Mouse (Mus musculus) hindbrain, postnatal 0 days (tissue): ENCODE data around the gene Rps28. TPM values are rescaled to one million over a fixed set of nuclear protein-coding genes. Genes with fewer than 3 reads are reported as not detected.

Experiments
- ATAC-seq: fragments of 200-750 bp; cut with Nextera tagmentation; 2 replicates; pipeline ENCODE4 v1.8.0; 2017; ENCODE audit warnings: mild to moderate bottlenecking, moderate TSS enrichment, moderate library complexity
- DNase-seq: peaks from one replicate; pipeline ENCODE4 v3.0.0-alpha.2; 2015; ENCODE audit warnings: low spot score
- H3K27ac ChIP-seq: fragments of 300-500 bp; sonication (generic); 2 replicates; pipeline ENCODE4 v1.5.1; 2014; ENCODE audit warnings: mild to moderate bottlenecking
- H3K27me3 ChIP-seq: fragments of 300-500 bp; sonication (generic); 2 replicates; pipeline ENCODE4 v1.6.1; 2014; ENCODE audit warnings: low read length, mixed read lengths; ENCODE audit not compliant: insufficient read depth
- H3K36me3 ChIP-seq: fragments of 300-500 bp; sonication (generic); 2 replicates; pipeline ENCODE4 v1.6.1; 2014; ENCODE audit warnings: low read length, mixed read lengths; ENCODE audit not compliant: insufficient read depth
- H3K4me1 ChIP-seq: fragments of 300-500 bp; sonication (generic); 2 replicates; pipeline ENCODE4 v1.6.1; 2014; ENCODE audit warnings: antibody characterized with exemption, low read length, mixed read lengths; ENCODE audit not compliant: insufficient read depth
- H3K4me2 ChIP-seq: fragments of 300-500 bp; sonication (generic); 2 replicates; pipeline ENCODE4 v1.6.1; 2014; ENCODE audit warnings: low read depth, mild to moderate bottlenecking, low read length, moderate library complexity, mixed read lengths
- H3K4me3 ChIP-seq: fragments of 300-500 bp; sonication (generic); 2 replicates; pipeline ENCODE4 v1.5.1; 2014; ENCODE audit warnings: low read length
- H3K9ac ChIP-seq: fragments of 300-500 bp; sonication (generic); replicated peaks from 2 replicates; pipeline ENCODE4 v1.6.1; 2014; ENCODE audit warnings: mild to moderate bottlenecking, low read length, moderate library complexity, mixed read lengths
- H3K9me3 ChIP-seq: fragments of 300-500 bp; sonication (generic); 2 replicates; pipeline ENCODE4 v1.6.1; 2016; ENCODE audit warnings: low read length, mixed read lengths
- CTCF ChIP-seq: IDR thresholded peaks from 2 replicates; pipeline ENCODE4 v1.5.1; 2016; ENCODE audit warnings: antibody characterized with exemption, control low read depth, low read depth
- WGBS: fragments of 180-500 bp; shearing (Covaris S2); extraction: QIAGEN DNeasy Blood & Tissue Kit; methylation state at CpG from one replicate; pipeline ENCODE4 v1.1.7; 2014; 5-methylcytosine and 5-hydroxymethylcytosine counted together
- polyA plus RNA-seq: library from polyadenylated mRNA; unstranded; fragments of >200 nt; fragmentation: Nextera tagmentation; extraction: Ambion mirVana; gene quantifications from 2 replicates; pipeline ENCODE4 v1.2.1, GENCODE M21; 2015
- total RNA-seq: library from RNA; depleted of rRNA; stranded (reverse); fragments of >200 nt; gene quantifications from 2 replicates; pipeline ENCODE4 v1.2.3, GENCODE M21; 2014

Rps28 gene
- total and polyA plus RNA-seq, 2 experiments from 2014 or later: 293 to 617 TPM

GRCm38 (mm10) chr17:33783408-33783807, 41.0 kb downstream of the Rps28 start:
- Histone ChIP-seq H3K9me3 (no peaks in the 10 kb centered on the region), H3K4me3 (no peak overlapping the region), H3K27me3 (no peaks in the 10 kb centered on the region), H3K27ac (no peak overlapping the region), H3K4me2 (no peak overlapping the region), H3K4me1 (peaks cover 29% of the 10 kb centered on the region), H3K36me3 (no peaks in the 10 kb centered on the region), H3K9ac (no peak overlapping the region)
- TF ChIP-seq CTCF: no peak
- peak; percentile 69 for DNase-seq
- ATAC-seq: no peak

GRCm38 (mm10) chr17:33782067-33782466, 42.3 kb downstream of the Rps28 start:
- WGBS: 44% methylated on average over 4 of the region's 4 CpGs
- ATAC-seq (no peak), DNase-seq (no peak)
- Histone ChIP-seq H3K9ac (0 out of 2 replicates have a peak overlapping the region, but pooled peaks have one; percentile 51), H3K27me3 (no peaks in the 10 kb centered on the region), H3K4me3 (peak overlapping the region; percentile 46), H3K27ac (peak overlapping the region; percentile 75; the same call in 1 of the 2 replicates), H3K4me1 (peaks cover 29% of the 10 kb centered on the region), H3K9me3 (no peaks in the 10 kb centered on the region), H3K4me2 (peak overlapping the region; percentile 86), H3K36me3 (no peaks in the 10 kb centered on the region)
- peak; percentile 34 for TF ChIP-seq CTCF

- Histone ChIP-seq H3K9me3 (no peaks in the 10 kb centered on the region), H3K4me3 (peak within 1 kb of the TSS; percentile 46), H3K27me3 (no peaks in the 10 kb centered on the region), H3K9ac (peak within 1 kb of the TSS; percentile 51), H3K36me3 (no peaks in the 10 kb centered on the region), H3K27ac (peak within 1 kb of the TSS; percentile 75), H3K4me1 (peaks cover 29% of the 10 kb centered on the region), H3K4me2 (peak within 1 kb of the TSS; percentile 86)
- peak; percentile 76 for ATAC-seq
- 1% methylated on average over 50 of the region's 50 CpGs for WGBS
- peak; percentile 72 for DNase-seq
- TF ChIP-seq CTCF: no peak
Measured at GRCm38 (mm10) chr17:33781124-33781977, 43.0 kb downstream of the Rps28 start, which contains the start of gene Angptl4. TSS of gene Angptl4 (minus strand) at chr17:33781830.

- TF ChIP-seq CTCF: no peak
- Histone ChIP-seq H3K27me3 (no peaks in the 10 kb centered on the region), H3K36me3 (no peaks in the 10 kb centered on the region), H3K4me1 (peaks cover 29% of the 10 kb centered on the region), H3K27ac (peak overlapping the region; percentile 75), H3K4me3 (peak overlapping the region; percentile 46), H3K4me2 (peak overlapping the region; percentile 86), H3K9me3 (no peaks in the 10 kb centered on the region), H3K9ac (peak overlapping the region; percentile 51; the same call in 1 of the 2 replicates)
- ATAC-seq (no peak), DNase-seq (no peak)
- WGBS: 75% methylated on average over 5 of the region's 5 CpGs
Measured at GRCm38 (mm10) chr17:33780431-33780830, 43.9 kb downstream of the Rps28 start.

GRCm38 (mm10) chr17:33779967-33780295, 44.4 kb downstream of the Rps28 start:
- peak overlapping the region; percentile 75 for H3K27ac ChIP-seq
- no peak for ATAC-seq
- 82% methylated on average over 5 of the region's 5 CpGs for WGBS

GRCm38 (mm10) chr17:33779271-33779966, 44.9 kb downstream of the Rps28 start:
- Histone ChIP-seq H3K4me2 (peak overlapping the region; percentile 86), H3K36me3 (no peaks in the 10 kb centered on the region), H3K9me3 (no peaks in the 10 kb centered on the region), H3K27me3 (no peaks in the 10 kb centered on the region), H3K9ac (0 out of 2 replicates have a peak overlapping the region, but pooled peaks have one; percentile 28), H3K4me1 (peaks cover 29% of the 10 kb centered on the region), H3K4me3 (peak overlapping the region; percentile 46), H3K27ac (peak overlapping the region; percentile 75)
- 40% methylated on average over 9 of the region's 9 CpGs for WGBS
- TF ChIP-seq CTCF: no peak
- DNase-seq: peak; percentile 92
- peak; percentile 91 for ATAC-seq

More at GRCm38 (mm10) chr17:33779967-33780295, 44.4 kb downstream of the Rps28 start:
- H3K4me2 ChIP-seq: peak overlapping the region; percentile 86
- H3K4me3 ChIP-seq: peak overlapping the region; percentile 46
- no peak for DNase-seq
- H3K9ac ChIP-seq: 0 out of 2 replicates have a peak overlapping the region, but pooled peaks have one; percentile 28
- TF ChIP-seq CTCF: no peak
- H3K27me3 ChIP-seq: no peaks in the 10 kb centered on the region
- no peaks in the 10 kb centered on the region for H3K9me3 ChIP-seq
- peaks cover 29% of the 10 kb centered on the region for H3K4me1 ChIP-seq
- H3K36me3 ChIP-seq: no peaks in the 10 kb centered on the region
